Mouse (Mus musculus): ENCODE results near the gene Qsox1.

The Qsox1 gene

GRCm38 (mm10) chr1:155811995-155812580 lies 601 bp downstream of the Qsox1 start:
- TF ChIP-seq GATA4 (IDR thresholded peaks at IDR 0.05; ENCODE audit: insufficient replicate concordance, low read length), result no peak

- TF ChIP-seq GATA4 (IDR thresholded peaks at IDR 0.05; ENCODE audit: insufficient replicate concordance, low read length), result no peak
Measured at GRCm38 (mm10) chr1:155810616-155811015, 2.1 kb downstream of the Qsox1 start.

- TF ChIP-seq GATA4 (IDR thresholded peaks at IDR 0.05; ENCODE audit: insufficient replicate concordance, low read length), result no peak
Measured at GRCm38 (mm10) chr1:155809706-155810442, 2.8 kb downstream of the Qsox1 start.

- no peak for TF ChIP-seq GATA4 (IDR thresholded peaks at IDR 0.05; ENCODE audit: insufficient replicate concordance, low read length)
Measured at GRCm38 (mm10) chr1:155808261-155808660, 4.4 kb downstream of the Qsox1 start.

GRCm38 (mm10) chr1:155805607-155806006 lies 7.1 kb downstream of the Qsox1 start:
- peak; percentile 92; the same call in 1 of the 2 replicates for TF ChIP-seq GATA4 (IDR thresholded peaks at IDR 0.05; ENCODE audit: insufficient replicate concordance, low read length)

- TF ChIP-seq GATA4 (IDR thresholded peaks at IDR 0.05; ENCODE audit: insufficient replicate concordance, low read length), result no peak
Measured at GRCm38 (mm10) chr1:155801014-155801991, 11.4 kb downstream of the Qsox1 start.

- no peak for TF ChIP-seq GATA4 (IDR thresholded peaks at IDR 0.05; ENCODE audit: insufficient replicate concordance, low read length)
Measured at GRCm38 (mm10) chr1:155798000-155798399, 14.7 kb downstream of the Qsox1 start.

GRCm38 (mm10) chr1:155797425-155797824 lies 15.3 kb downstream of the Qsox1 start:
- TF ChIP-seq GATA4 (IDR thresholded peaks at IDR 0.05; ENCODE audit: insufficient replicate concordance, low read length), result no peak

GRCm38 (mm10) chr1:155796757-155797405 lies 15.8 kb downstream of the Qsox1 start:
- no peak for TF ChIP-seq GATA4 (IDR thresholded peaks at IDR 0.05; ENCODE audit: insufficient replicate concordance, low read length)

- TF ChIP-seq GATA4 (IDR thresholded peaks at IDR 0.05; ENCODE audit: insufficient replicate concordance, low read length), result peak; percentile 12; the same call in 1 of the 2 replicates
Measured at GRCm38 (mm10) chr1:155795791-155796233, 16.9 kb downstream of the Qsox1 start.

GRCm38 (mm10) chr1:155794855-155795254 lies 17.8 kb downstream of the Qsox1 start:
- no peak for TF ChIP-seq GATA4 (IDR thresholded peaks at IDR 0.05; ENCODE audit: insufficient replicate concordance, low read length)

GRCm38 (mm10) chr1:155791919-155792318 lies 20.8 kb downstream of the Qsox1 start:
- TF ChIP-seq GATA4 (IDR thresholded peaks at IDR 0.05; ENCODE audit: insufficient replicate concordance, low read length), result no peak

GRCm38 (mm10) chr1:155790111-155790974 lies 22.3 kb downstream of the Qsox1 start:
- TF ChIP-seq GATA4 (IDR thresholded peaks at IDR 0.05; ENCODE audit: insufficient replicate concordance, low read length), result no peak

GRCm38 (mm10) chr1:155785886-155786285 lies 26.8 kb downstream of the Qsox1 start:
- no peak for TF ChIP-seq GATA4 (IDR thresholded peaks at IDR 0.05; ENCODE audit: insufficient replicate concordance, low read length)
